Mouse (Mus musculus): ENCODE data around the gene 2010111I01Rik.
A peak's percentile ranks its signal among the peaks of the same experiment; 100 is the strongest.

Gene 2010111I01Rik

GRCm38 (mm10) chr13:63245812-63246211, 281.1 kb downstream of the 2010111I01Rik start:
- no peak for DNase-seq (ENCODE audit: low spot score)

GRCm38 (mm10) chr13:63246332-63246940, 281.7 kb downstream of the 2010111I01Rik start:
- no peak for DNase-seq (ENCODE audit: low spot score)

- no peak for DNase-seq (ENCODE audit: low spot score)
Observed at GRCm38 (mm10) chr13:63247041-63247440, 282.3 kb downstream of the 2010111I01Rik start.

DNA sequence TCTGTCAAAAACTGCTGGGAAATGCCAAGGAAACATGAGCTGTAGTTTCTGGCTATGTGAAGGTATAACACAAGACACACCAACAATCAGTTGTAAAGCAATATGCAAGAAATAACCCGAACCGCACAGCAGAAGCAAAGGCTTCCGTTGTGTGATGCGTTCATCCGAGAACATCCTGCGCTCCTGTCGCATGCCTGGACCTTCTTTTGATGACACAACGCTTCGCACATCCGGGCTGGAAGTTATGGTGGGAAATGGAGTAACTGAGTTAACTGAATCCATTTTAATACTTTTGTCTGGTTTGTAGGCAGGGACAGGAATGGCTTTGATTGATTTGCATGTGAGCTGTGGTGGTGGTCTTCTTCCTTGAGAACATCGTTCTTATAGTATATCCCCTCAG, 282.9 kb downstream of the 2010111I01Rik start:
- no peak for DNase-seq (ENCODE audit: low spot score)

DNA sequence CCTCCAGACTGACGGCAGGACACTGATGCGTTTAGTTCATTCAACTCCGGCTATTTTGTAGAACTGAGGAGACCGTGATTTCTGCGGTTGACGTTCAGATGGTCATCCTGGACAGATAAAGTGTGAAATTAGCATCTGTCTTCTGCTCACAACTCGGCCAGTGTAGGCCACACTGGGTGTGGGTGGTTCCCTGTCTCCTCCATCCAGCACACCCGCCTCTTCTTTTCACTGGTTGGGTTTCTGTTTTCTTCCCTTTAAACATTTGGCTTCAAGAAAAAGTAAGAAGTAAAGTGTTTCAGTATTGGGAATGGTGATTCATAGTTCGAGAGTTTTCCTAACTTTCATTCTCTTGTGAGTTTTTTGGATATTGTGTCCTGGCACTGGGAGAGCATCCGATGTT, 283.6 kb downstream of the 2010111I01Rik start:
- no peak for DNase-seq (ENCODE audit: low spot score)

DNA sequence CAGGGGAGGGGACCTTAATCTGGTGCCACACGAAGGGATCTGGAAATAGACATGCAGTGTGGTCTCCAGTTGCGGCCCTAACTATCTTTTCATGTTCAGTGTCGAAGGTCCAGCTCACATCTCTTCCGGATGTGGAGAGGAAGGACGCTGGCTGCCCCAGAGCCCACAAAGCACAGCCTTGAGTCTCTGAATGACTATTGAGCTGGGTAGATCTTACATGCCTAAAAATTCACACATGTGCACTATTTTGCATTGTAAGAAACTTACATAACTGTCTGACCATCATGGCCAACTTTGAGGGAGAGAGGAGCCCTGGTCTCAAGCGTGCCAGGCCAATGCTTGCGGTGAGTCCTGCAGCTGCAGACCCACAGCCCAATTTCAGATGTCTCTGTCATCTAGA, 284.5 kb downstream of the 2010111I01Rik start:
- DNase-seq (ENCODE audit: low spot score): no peak

DNA sequence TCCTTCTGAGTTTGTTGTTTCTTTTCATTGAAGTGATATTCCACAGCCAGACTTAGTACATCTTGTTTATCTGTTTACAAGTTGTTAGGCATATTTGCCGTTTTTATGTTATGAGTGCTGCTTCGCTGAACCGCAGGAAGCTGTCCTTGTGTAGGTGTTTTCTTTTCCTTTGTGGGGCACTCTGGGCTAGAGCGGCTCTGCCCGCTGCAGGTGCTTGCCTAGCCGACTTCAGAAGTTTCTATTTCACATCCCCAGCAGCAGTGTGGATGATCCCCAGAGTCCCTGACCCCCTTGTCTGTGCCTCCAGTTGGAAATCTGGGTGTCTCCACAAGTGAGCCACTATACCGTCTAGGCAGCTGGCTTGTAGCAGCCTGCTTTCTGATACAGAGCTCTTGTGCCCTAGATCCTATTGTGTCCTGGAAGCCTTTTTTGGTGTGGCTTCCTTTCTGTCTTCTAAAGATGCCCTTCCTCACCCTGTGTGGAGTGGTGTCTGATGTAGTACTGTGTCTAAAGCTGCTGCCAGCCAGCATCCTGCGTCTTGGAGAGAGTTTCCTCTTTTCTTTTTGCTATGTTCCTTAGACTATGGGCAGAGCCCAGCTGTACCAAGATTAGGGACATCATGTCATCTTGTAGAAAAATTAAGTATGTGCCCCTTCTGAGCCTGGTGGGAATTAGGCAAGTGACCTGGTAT, 285.2 kb downstream of the 2010111I01Rik start:
- no peak for DNase-seq (ENCODE audit: low spot score)

DNA sequence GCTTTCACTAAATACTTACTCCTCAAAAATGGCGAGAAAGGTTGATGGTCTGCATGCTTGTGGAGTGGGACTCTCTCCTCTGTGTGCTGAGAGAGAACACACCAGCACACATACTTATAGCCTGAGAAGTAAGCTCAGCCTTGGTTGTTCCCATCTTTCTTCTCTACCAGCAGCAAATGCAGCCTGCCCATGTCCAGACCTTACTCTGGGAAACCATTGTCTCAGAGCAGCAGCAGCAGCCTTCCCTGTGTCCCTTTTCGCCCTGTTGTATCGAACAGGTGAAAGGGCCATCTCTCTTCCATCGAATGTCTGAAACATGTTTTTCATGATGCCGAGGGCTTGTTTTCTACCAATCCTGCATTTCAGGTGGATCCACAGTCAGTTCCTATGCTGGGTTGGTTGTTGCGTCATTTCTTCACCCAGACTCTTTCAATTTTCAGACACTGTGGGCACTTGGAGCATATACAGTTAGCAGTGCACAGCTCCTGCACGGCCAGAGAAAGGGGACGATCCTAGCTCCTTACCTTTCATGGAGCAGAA, 285.8 kb downstream of the 2010111I01Rik start:
- no peak for DNase-seq (ENCODE audit: low spot score)

DNA sequence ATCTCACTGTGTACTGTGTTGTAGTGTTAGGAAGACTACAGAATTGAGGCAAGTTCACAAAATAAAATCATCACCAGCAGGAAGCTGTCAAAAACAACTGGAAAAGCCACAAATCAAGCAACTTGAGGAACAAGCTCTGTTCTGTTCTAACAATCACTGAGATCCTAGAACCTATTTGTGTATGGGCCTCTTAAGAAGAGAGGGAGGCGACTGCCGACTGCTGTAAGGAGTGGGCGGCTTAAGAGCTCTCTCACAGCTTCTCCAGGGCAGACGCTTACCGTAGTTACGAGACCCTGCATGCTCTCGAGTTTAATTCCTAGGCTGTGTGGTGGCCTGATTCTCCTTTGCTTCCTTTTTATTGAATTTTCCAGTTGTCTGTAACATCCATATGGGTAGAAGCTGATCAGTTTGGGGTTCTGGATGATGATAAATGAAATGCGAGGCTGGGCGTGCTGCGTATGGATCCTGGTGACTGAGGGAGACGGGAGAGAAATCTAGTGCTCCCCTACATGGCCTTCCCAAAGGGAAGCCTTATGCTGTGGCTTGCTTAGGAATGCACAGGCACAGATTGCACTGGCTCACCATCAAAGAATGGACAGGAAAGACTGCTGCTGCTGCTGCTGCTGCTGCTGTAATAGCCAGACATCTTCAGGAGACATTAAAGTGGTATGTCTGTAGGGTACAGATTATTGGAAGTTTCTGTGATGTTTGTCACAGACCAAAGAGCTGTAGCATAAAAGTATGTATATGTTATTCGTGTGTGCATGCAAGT, 286.6 kb downstream of the 2010111I01Rik start:
- DNase-seq (ENCODE audit: low spot score): no peak

DNA sequence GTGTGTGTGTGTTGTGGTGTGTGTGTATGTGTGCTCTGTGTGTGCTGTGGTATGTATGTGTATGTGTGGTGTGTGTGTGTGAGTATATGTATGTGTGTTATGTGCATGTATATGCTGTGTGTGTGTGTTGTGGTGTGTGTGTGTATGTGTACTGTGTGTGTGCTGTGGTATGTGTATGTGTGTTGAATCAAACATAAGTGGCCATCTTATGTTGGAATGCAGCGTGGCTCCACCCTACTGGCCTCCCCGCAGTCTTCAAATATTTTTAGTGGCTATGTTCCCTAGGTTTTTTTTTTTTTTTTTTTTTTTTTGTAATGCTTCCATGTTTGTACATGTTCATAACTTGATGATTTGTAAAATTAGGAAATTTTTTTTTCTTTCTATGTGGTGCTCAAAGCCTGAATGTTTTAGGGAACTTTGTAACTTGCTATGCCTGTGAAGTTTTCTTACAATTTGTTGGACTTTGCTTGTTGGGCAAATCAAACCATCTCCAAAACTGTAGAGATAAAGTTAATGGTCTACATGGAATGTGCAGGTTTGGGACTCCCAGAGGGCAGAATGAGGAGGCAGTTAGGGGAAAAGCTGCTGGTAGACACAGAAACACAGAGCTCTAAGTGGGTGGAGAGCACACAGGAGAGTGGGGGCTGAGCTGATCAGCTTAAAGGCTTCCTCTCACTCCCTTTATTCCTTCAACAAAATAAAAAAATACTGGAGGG, 287.8 kb downstream of the 2010111I01Rik start:
- no peak for DNase-seq (ENCODE audit: low spot score)

DNA sequence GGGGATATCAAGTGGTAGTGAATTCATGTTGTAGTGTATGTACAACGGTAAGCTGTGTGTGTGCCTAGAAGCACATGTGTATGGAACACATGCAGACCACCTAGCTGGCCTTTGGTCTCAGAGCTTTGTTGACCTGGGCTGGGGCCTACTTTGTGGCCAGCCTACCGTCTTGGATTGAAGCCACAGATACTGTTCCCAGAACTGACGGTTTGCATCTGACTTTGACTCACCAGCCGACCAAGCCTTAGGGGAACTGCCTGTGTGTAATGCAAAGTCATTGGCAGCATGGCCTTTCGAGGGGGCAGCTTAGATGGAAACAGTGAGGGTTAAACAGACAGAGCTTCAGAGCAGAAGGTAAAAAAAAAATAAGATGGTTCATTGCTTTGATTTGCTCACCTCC, 288.5 kb downstream of the 2010111I01Rik start:
- no peak for DNase-seq (ENCODE audit: low spot score)

DNA sequence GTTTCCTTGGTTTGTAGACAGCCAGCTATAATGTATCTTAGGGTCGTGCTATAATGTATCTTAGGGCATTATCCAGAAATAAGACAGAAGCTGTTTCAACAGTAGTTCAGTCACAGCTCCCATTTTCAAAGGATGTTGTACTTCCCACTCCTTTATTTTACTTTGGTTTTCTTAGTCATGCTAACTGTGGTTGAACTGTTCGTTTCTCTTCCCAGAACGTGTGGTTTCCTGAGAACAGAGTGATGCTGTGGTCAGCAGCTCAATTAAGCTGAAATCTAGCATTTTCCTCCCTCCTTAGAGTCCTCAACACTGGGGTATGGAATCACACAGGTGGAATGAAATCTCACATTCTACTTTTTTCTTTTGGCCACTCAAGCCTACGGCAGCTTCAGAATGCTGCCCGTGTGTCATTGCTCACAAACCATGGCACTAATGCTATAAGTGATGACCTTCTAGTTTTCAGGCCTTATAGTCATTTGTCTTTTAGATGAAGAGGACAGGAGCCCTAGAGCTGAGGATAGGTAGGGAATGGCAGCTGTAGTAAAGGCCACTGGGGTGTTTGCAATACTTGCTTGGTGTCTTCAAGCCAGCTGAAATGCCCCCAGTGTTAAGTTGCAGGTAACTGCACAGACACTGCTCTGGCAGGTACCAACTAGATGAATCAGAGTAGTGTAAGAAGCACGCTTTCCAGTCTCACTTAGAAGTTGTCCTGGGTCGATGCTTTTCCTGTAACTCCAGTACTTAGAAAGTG, 289.4 kb downstream of the 2010111I01Rik start:
- DNase-seq (ENCODE audit: low spot score): no peak

- no peak for DNase-seq (ENCODE audit: low spot score)
Observed at GRCm38 (mm10) chr13:63255519-63256011, 290.9 kb downstream of the 2010111I01Rik start.

- DNase-seq (ENCODE audit: low spot score): no peak
Observed at GRCm38 (mm10) chr13:63256146-63256545, 291.5 kb downstream of the 2010111I01Rik start.

- DNase-seq (ENCODE audit: low spot score): peak; percentile 39
Observed at GRCm38 (mm10) chr13:63256807-63257206, 292.1 kb downstream of the 2010111I01Rik start.

DNA sequence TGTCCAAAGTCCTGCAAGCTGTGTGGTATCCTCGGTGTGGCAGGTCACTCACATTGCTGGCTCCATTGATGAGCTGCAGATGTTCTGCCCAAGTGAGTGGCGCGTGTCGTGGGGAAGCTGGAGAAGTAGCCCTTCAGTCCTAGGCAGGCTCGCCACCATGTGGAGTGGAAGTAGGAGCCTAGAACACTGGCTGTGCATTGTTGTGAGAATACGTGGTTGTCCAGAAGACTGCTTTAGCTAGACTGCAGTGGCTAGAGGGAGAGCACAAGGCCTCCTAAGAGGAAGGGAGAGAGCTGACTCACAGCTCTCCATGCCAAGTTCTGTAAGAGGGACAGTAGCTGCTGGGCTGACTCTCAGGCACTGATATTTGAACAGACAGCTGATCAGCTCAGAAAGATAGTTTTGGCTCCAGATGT, 293.5 kb downstream of the 2010111I01Rik start:
- no peak for DNase-seq (ENCODE audit: low spot score)

- no peak for DNase-seq (ENCODE audit: low spot score)
Observed at GRCm38 (mm10) chr13:63258671-63259070, 294.0 kb downstream of the 2010111I01Rik start.

- DNase-seq (ENCODE audit: low spot score): no peak
Observed at GRCm38 (mm10) chr13:63260133-63260532, 295.4 kb downstream of the 2010111I01Rik start.

- DNase-seq (ENCODE audit: low spot score): no peak
Observed at GRCm38 (mm10) chr13:63260753-63261631, 296.3 kb downstream of the 2010111I01Rik start.

- no peak for DNase-seq (ENCODE audit: low spot score)
Observed at GRCm38 (mm10) chr13:63261676-63262075, 297.0 kb downstream of the 2010111I01Rik start.
